Mouse (Mus musculus): Measurements from ENCODE around the gene Zfp712. TPM values are rescaled to one million over a fixed set of nuclear protein-coding genes. Genes with fewer than 3 reads are reported as not detected.

Gene Zfp712
- 5.6 and 6.8 TPM in 2 replicates for polyA plus RNA-seq (2015; fragmentation: Nextera tagmentation; extraction: Ambion mirVana)

- Histone ChIP-seq H3K27ac (peak within 1 kb of the TSS; percentile 65), H3K27me3 (no peaks in the 10 kb centered on the region), H3K9ac (peak within 1 kb of the TSS; percentile 84), H3K4me3 (peak within 1 kb of the TSS; percentile 75), H3K9me3 (replicated peaks) (peaks cover 12% of the 10 kb centered on the region), H3K4me1 (peaks cover 7% of the 10 kb centered on the region), H3K36me3 (ENCODE audit: poor library complexity, severe bottlenecking) (peaks cover 1% of the 10 kb centered on the region; the same call in 1 of the 2 replicates), H3K4me2 (peak within 1 kb of the TSS; percentile 76)
- ATAC-seq, result peak; percentile 96
- under 1% methylated on average over 27 of the region's 27 CpGs for WGBS
Observed at GRCm38 (mm10) chr13:67060786-67061358, at the start of gene Zfp712. TSS of gene Zfp712 (minus strand) at chr13:67061170.

- H3K36me3 ChIP-seq (ENCODE audit: poor library complexity, severe bottlenecking), result peaks cover 4% of the 10 kb centered on the region; the same call in 1 of the 2 replicates
- peak overlapping the region; percentile 57 for H3K4me3 ChIP-seq
- ATAC-seq, result peak; percentile 66
- 0 out of 2 replicates have a peak overlapping the region, but pooled peaks have one; percentile 5 for H3K9ac ChIP-seq
- 7% methylated on average over 9 of the region's 9 CpGs for WGBS
- no peak overlapping the region for H3K27ac ChIP-seq
- peaks cover 10% of the 10 kb centered on the region; the same call in 1 of the 2 replicates for H3K4me1 ChIP-seq
- H3K4me2 ChIP-seq, result peak overlapping the region; percentile 62
- H3K27me3 ChIP-seq, result no peaks in the 10 kb centered on the region
- 0 out of 2 replicates have a peak, but pooled peaks cover 3% of the 10 kb centered on the region for H3K9me3 ChIP-seq (replicated peaks)
Observed at GRCm38 (mm10) chr13:67108821-67109206, 47.8 kb upstream of the Zfp712 start.

GRCm38 (mm10) chr13:67108194-67108820 lies 47.3 kb upstream of the Zfp712 start, which contains the start of gene Gm28557:
TSS of gene Gm28557 (minus strand) at chr13:67108604.
- ATAC-seq, result peak; percentile 99
- Histone ChIP-seq H3K27ac (0 out of 2 replicates have a peak within 1 kb of the TSS, but pooled peaks have one; percentile 52), H3K9ac (peak within 1 kb of the TSS; percentile 70)

GRCm38 (mm10) chr13:67107681-67108080 lies 46.7 kb upstream of the Zfp712 start:
- peak overlapping the region; percentile 62 for H3K4me2 ChIP-seq
- peaks cover 10% of the 10 kb centered on the region; the same call in 1 of the 2 replicates for H3K4me1 ChIP-seq
- peak overlapping the region; percentile 57 for H3K4me3 ChIP-seq
- no peak for ATAC-seq
- H3K27me3 ChIP-seq, result no peaks in the 10 kb centered on the region
- 72% methylated on average over 9 of the region's 9 CpGs for WGBS
- no peak overlapping the region for H3K27ac ChIP-seq
- peaks cover 4% of the 10 kb centered on the region; the same call in 1 of the 2 replicates for H3K36me3 ChIP-seq (ENCODE audit: poor library complexity, severe bottlenecking)
- H3K9me3 ChIP-seq (replicated peaks), result 0 out of 2 replicates have a peak, but pooled peaks cover 3% of the 10 kb centered on the region
- H3K9ac ChIP-seq, result peak overlapping the region; percentile 70

More at GRCm38 (mm10) chr13:67108194-67108820, 47.3 kb upstream of the Zfp712 start, which contains the start of gene Gm28557:
- H3K36me3 ChIP-seq (ENCODE audit: poor library complexity, severe bottlenecking), result peaks cover 4% of the 10 kb centered on the region; the same call in 1 of the 2 replicates
- H3K4me3 ChIP-seq, result peak within 1 kb of the TSS; percentile 57
- WGBS, result 1% methylated on average over 17 of the region's 17 CpGs
- peak within 1 kb of the TSS; percentile 62 for H3K4me2 ChIP-seq
- H3K9me3 ChIP-seq (replicated peaks), result 0 out of 2 replicates have a peak, but pooled peaks cover 3% of the 10 kb centered on the region
- H3K27me3 ChIP-seq, result no peaks in the 10 kb centered on the region
- H3K4me1 ChIP-seq, result peaks cover 10% of the 10 kb centered on the region; the same call in 1 of the 2 replicates

GRCm38 (mm10) chr13:67097876-67098275 lies 36.9 kb upstream of the Zfp712 start, which contains the start of gene Zfp708:
TSS of gene Zfp708 (minus strand) at chr13:67097976.
- Histone ChIP-seq H3K9me3 (replicated peaks) (no peaks in the 10 kb centered on the region), H3K27me3 (no peaks in the 10 kb centered on the region), H3K27ac (no peak within 1 kb of the TSS), H3K36me3 (ENCODE audit: poor library complexity, severe bottlenecking) (peaks cover 6% of the 10 kb centered on the region; the same call in 1 of the 2 replicates), H3K4me2 (no peak within 1 kb of the TSS), H3K4me1 (no peaks in the 10 kb centered on the region), H3K4me3 (no peak within 1 kb of the TSS), H3K9ac (no peak within 1 kb of the TSS)
- no peak for ATAC-seq
- 93% methylated on average over 10 of the region's 10 CpGs for WGBS

- Histone ChIP-seq H3K9ac (no peak overlapping the region), H3K9me3 (replicated peaks) (no peaks in the 10 kb centered on the region), H3K36me3 (ENCODE audit: poor library complexity, severe bottlenecking) (no peaks in the 10 kb centered on the region), H3K4me3 (no peak overlapping the region), H3K27me3 (no peaks in the 10 kb centered on the region), H3K4me1 (no peaks in the 10 kb centered on the region), H3K4me2 (no peak overlapping the region), H3K27ac (no peak overlapping the region)
- ATAC-seq, result no peak
- 90% methylated on average over 1 of the region's 1 CpGs for WGBS
Observed at GRCm38 (mm10) chr13:67090154-67090553, 29.2 kb upstream of the Zfp712 start.

GRCm38 (mm10) chr13:67081946-67082345 lies 21.0 kb upstream of the Zfp712 start:
- peak overlapping the region; percentile 59; the same call in 1 of the 2 replicates for H3K4me3 ChIP-seq
- WGBS, result 88% methylated on average over 1 of the region's 1 CpGs
- peaks cover 20% of the 10 kb centered on the region for H3K36me3 ChIP-seq (ENCODE audit: poor library complexity, severe bottlenecking)
- no peak for ATAC-seq
- peak overlapping the region; percentile 66; the same call in 1 of the 2 replicates for H3K9ac ChIP-seq
- H3K4me2 ChIP-seq, result peak overlapping the region; percentile 79
- H3K9me3 ChIP-seq (replicated peaks), result peaks cover 13% of the 10 kb centered on the region; the same call in 1 of the 2 replicates
- no peaks in the 10 kb centered on the region for H3K27me3 ChIP-seq
- peaks cover 6% of the 10 kb centered on the region; the same call in 1 of the 2 replicates for H3K4me1 ChIP-seq
- no peak overlapping the region for H3K27ac ChIP-seq

GRCm38 (mm10) chr13:67081142-67081713 lies 20.3 kb upstream of the Zfp712 start:
- Histone ChIP-seq H3K27ac (peak overlapping the region; percentile 61), H3K4me3 (peak overlapping the region; percentile 59), H3K27me3 (no peaks in the 10 kb centered on the region), H3K9ac (peak overlapping the region; percentile 66), H3K4me2 (peak overlapping the region; percentile 79), H3K36me3 (ENCODE audit: poor library complexity, severe bottlenecking) (peaks cover 26% of the 10 kb centered on the region), H3K9me3 (replicated peaks) (peaks cover 19% of the 10 kb centered on the region), H3K4me1 (peaks cover 6% of the 10 kb centered on the region; the same call in 1 of the 2 replicates)
- under 1% methylated on average over 24 of the region's 24 CpGs for WGBS
- peak; percentile 97 for ATAC-seq

GRCm38 (mm10) chr13:67077244-67077643 lies 16.3 kb upstream of the Zfp712 start:
- Histone ChIP-seq H3K4me1 (peaks cover 6% of the 10 kb centered on the region; the same call in 1 of the 2 replicates), H3K4me2 (no peak overlapping the region), H3K9me3 (replicated peaks) (peaks cover 40% of the 10 kb centered on the region), H3K9ac (no peak overlapping the region), H3K27me3 (no peaks in the 10 kb centered on the region), H3K4me3 (no peak overlapping the region), H3K27ac (no peak overlapping the region), H3K36me3 (ENCODE audit: poor library complexity, severe bottlenecking) (peaks cover 58% of the 10 kb centered on the region)
- no peak for ATAC-seq
- WGBS, result 97% methylated on average over 2 of the region's 2 CpGs

- Histone ChIP-seq H3K4me1 (no peaks in the 10 kb centered on the region), H3K9me3 (replicated peaks) (peaks cover 58% of the 10 kb centered on the region), H3K27ac (no peak overlapping the region), H3K36me3 (ENCODE audit: poor library complexity, severe bottlenecking) (peaks cover 77% of the 10 kb centered on the region), H3K4me2 (no peak overlapping the region), H3K4me3 (no peak overlapping the region), H3K27me3 (no peaks in the 10 kb centered on the region), H3K9ac (no peak overlapping the region)
- WGBS, result 92% methylated on average over 2 of the region's 2 CpGs
- no peak for ATAC-seq
Observed at GRCm38 (mm10) chr13:67072786-67073185, 11.8 kb upstream of the Zfp712 start.

- 92% methylated on average over 8 of the region's 8 CpGs for WGBS
- H3K9me3 ChIP-seq (replicated peaks), result peaks cover 19% of the 10 kb centered on the region
- no peak overlapping the region for H3K27ac ChIP-seq
- H3K4me1 ChIP-seq, result peaks cover 2% of the 10 kb centered on the region
- ATAC-seq, result no peak
- H3K9ac ChIP-seq, result no peak overlapping the region
- H3K27me3 ChIP-seq, result no peaks in the 10 kb centered on the region
- H3K4me3 ChIP-seq, result no peak overlapping the region
- peaks cover 33% of the 10 kb centered on the region for H3K36me3 ChIP-seq (ENCODE audit: poor library complexity, severe bottlenecking)
- H3K4me2 ChIP-seq, result no peak overlapping the region
Observed at GRCm38 (mm10) chr13:67065386-67065785, 4.4 kb upstream of the Zfp712 start.

All from forebrain, embryonic 13.5 days (tissue).